Mouse (Mus musculus): ENCODE results near the gene Mob3a.

DNA sequence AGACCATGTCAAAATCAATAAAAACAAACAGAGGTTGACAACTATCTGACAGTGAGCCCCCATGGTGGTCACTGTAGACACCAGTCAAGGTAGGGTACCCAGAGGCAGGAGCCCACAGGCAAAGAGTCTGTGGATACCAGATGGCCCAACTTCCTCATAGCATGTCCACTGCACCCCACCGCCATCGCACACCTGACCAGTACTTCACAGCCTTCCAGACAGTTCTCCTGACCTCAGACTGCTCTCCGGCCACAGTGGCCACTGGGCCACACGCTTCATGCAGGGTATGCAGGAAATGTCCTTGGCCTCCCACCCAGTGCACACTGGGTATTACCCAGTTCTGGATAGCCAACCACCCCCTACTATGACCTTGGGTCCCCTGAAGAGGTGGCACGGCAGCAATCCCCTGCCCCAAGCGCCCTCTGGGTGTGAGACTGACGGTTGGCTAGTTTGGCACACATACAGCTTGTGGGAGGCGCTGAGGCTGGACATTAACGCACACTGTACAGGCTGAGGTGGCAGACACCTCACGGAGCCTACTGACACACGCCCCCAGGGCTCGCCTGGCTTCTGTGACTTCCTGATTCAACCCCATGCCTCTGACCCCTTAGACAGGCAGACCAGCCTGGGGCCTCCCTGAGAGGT, 8.3 kb downstream of the Mob3a start:
- TF ChIP-seq CTCF (IDR thresholded peaks at IDR 0.05; ENCODE audit: borderline replicate concordance, insufficient read depth, low read length), result no peak
- TF ChIP-seq POLR2A (IDR thresholded peaks at IDR 0.05; ENCODE audit: low read depth, low read length), result no peak
